Mouse (Mus musculus) A20 (cell line): ENCODE measurements at regions not wholly inside any gene's neighbourhood (a gene's known extent, or its start where the extent isn't known, plus 50 kb on each side); places are given as distances from the start of the nearest gene placed in this dataset.
"Not testable (repeated sequence)": the region's sequence is repeated elsewhere in the genome, so short reads cannot be mapped to it uniquely, and the experiment has no call there.

Experiments
- DNase-seq: peaks from one replicate; pipeline ENCODE4 v3.0.0-alpha.2; 2011; ENCODE audit warnings: low read depth, low spot score

DNA sequence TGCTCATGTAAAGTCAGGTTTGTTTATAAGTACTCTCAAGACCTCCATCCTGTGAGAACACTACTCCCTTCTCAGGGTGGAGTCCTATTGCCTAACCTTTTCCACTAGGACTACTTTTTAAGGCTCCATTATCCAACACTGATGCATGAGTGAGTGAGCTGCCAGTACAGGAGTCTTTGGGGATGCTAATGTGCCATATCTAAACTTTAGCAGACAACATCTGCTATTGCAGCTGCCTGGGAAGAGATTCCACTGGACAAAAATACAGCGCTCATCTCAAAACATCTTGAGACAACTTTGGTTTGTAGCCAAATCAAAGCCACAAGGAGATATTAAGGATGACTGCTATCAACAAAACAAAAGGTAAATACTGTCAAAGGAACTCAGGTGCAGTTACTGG, 52.3 kb upstream of the Gm10985 start:
- no peak for DNase-seq

- no peak for DNase-seq
Measured at GRCm38 (mm10) chr3:53789706-53790105, 55.2 kb upstream of the Gm10985 start.

GRCm38 (mm10) chr3:53785201-53785600, 59.7 kb upstream of the Gm10985 start:
- DNase-seq = no peak

DNA sequence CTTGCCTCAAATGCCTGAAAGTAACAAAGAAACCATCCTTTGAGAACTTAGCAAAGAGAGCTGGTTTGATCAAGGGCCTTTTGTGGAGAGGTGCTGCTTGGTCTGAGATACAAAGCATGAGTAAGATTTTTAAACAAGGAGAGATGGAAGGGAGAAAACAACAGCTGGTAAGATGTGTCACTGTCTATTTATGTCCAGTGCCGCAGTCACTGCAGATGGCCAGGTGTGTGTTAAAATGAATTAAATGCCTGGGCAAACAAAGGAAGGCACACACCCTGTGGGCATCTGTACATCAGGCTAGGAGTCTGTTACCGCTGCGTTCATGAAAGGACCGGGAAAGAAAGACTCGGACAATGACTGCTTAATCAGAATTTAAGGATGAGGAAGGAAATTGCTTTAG, 68.2 kb upstream of the Gm10985 start:
- DNase-seq = no peak

- DNase-seq = no peak
Measured at GRCm38 (mm10) chr3:53767601-53768000, 77.3 kb upstream of the Gm10985 start.

- DNase-seq = no peak
Measured at GRCm38 (mm10) chr3:53763981-53764380, 80.9 kb upstream of the Gm10985 start.

DNA sequence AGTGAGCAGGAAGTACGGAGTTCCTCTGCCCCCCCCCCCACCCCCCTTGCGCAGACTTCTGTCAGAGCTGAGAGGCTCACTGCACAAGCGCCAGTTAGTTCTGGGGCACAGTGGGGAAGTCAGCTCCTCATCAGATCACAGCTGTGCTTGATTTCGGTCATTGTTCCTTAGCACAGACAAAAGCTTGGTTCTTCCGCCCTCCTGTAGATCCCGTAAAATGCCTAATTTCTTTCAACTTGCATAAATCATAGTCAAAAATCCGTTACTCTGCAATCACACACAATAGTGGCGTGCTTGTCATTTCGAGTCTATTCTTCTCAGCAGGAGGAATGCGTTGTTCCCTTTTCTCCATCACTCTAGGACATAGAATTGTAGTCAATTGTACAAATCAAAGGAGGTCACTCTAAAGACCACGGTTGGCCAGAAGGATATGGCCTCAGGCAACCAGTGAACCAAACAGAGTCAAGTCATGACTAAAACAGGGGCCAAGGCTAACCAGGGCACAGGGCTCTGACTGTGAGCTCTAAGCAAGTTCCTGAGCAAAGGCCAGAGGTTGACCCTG, 83.3 kb upstream of the Gm10985 start:
- no peak for DNase-seq

- DNase-seq = no peak
Measured at GRCm38 (mm10) chr3:53756115-53756853, 88.6 kb upstream of the Gm10985 start.

DNA sequence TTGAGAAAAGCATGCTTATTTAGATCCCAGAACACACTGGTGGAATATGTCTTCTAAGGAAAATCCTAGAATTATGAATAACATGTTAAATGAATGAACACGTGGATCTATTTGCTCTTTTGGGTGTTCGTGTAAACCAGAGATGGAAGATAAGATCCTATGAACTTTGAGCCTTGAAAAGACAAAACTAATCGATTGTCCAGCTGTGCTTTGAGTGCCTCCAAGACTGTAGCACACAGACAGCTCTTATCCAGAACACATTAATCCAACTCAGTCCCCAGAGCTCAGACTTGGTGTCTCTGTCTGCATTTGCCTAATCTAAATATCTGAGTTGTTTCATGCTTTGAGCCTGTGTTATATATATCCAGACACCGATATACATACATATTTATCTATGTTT, 80.0 kb upstream of the Frem2 start:
- DNase-seq = no peak

GRCm38 (mm10) chr3:53735607-53736006, 78.5 kb upstream of the Frem2 start:
- DNase-seq = not testable (repeated sequence)

DNA sequence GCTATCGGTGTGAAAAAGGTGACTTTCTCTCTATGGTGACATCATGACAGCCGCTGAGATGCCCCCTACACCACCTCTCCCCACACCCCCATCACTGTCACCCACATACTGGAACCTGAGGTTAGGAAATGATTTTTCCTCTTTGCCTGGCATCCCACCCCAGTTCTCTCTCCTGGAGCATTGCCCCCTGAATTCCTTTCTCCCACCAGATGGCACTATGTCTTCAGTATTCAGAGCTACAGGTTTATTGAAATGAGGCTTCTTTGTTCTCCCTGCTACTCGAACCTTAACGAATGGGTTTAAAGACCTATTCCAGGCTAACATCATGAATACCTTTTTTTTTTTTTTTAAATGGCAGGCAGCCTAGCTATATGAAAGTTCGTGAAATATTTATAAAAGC, 78.0 kb upstream of the Frem2 start:
- DNase-seq = no peak

GRCm38 (mm10) chr3:53730440-53730839, 73.3 kb upstream of the Frem2 start:
- no peak for DNase-seq

DNA sequence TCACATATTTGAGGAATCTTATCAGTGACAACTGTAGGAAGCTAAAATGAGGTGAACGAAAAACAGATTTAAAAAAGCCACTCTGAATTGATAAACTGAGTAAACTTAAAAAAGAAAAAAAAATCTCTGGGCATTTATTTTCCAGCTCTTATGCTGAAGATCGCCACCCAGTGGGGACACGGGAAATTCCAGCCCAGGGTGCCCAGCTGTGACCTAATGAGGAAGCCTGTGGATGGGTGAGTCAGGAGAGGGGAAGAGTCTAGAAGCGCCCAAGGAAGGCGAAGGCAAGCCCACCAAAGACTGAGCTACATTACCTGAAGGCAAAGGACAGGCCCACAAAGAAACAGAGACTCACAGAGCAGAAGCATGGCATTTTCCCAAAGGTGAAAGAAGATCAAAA, 72.7 kb upstream of the Frem2 start:
- DNase-seq = peak; percentile 13

DNA sequence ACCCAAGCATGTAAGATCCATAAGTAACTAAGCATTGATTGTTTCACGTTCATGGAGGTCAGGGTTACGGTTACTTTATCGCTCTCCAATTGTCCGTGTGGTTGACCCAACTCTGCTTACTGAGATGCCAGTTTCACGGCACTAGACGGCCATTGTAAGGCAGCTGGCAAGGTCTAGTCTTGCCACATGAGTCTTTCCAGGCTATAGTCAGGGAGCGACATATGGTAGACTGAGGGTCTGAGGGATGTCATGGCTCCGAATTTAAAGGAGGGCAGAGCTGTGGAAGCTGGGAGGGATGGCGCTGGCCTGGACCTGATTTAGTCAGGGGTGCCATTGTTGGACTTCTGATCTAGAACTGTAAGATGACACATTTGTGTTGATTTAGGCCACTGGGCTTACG, 72.0 kb upstream of the Frem2 start:
- no peak for DNase-seq

DNA sequence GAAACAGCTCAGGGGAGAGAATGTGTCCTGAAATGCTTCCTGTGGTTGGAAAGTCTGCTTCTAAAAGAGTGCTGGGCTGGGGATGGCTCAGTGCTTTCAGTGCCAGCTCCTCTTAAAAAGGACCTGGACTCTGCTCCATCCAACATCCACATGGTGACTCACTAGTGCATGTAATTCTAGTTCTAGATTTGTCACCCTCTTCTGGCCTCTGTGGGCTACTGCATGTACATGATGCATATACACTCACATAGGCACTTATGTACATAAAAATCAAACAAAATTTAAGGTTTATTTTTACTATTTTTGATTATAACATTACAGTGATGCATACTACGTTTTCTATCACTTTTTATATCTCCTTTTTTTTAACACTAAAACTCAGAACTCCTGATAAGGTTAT, 70.6 kb upstream of the Frem2 start:
- no peak for DNase-seq

- DNase-seq = no peak
Measured at GRCm38 (mm10) chr3:53707101-53707500, 49.9 kb upstream of the Frem2 start.
